Mouse (Mus musculus) embryo, embryonic 11.5 days (tissue): ENCODE data around the gene Kdm5a.

Source experiments
- DNase-seq: peaks from one replicate; pipeline ENCODE4 v3.0.0-alpha.2; 2012; ENCODE audit warnings: low read depth, low spot score

Kdm5a gene

GRCm38 (mm10) chr6:120471991-120472441, 108.1 kb downstream of the Kdm5a start:
- no peak for DNase-seq

GRCm38 (mm10) chr6:120472455-120473140, 108.7 kb downstream of the Kdm5a start:
- no peak for DNase-seq

GRCm38 (mm10) chr6:120473427-120473826, 109.5 kb downstream of the Kdm5a start:
- DNase-seq, result no peak

GRCm38 (mm10) chr6:120475288-120475687, 111.4 kb downstream of the Kdm5a start:
- DNase-seq, result no peak

GRCm38 (mm10) chr6:120479302-120479701, 115.4 kb downstream of the Kdm5a start:
- DNase-seq, result no peak

- DNase-seq, result no peak
Observed at GRCm38 (mm10) chr6:120480361-120480760, 116.4 kb downstream of the Kdm5a start.

GRCm38 (mm10) chr6:120481538-120481937, 117.6 kb downstream of the Kdm5a start:
- DNase-seq, result no peak

GRCm38 (mm10) chr6:120482021-120482420, 118.1 kb downstream of the Kdm5a start:
- DNase-seq, result no peak

- DNase-seq, result no peak
Observed at GRCm38 (mm10) chr6:120482756-120483155, 118.8 kb downstream of the Kdm5a start.

GRCm38 (mm10) chr6:120483211-120483626, 119.3 kb downstream of the Kdm5a start:
- DNase-seq, result no peak

GRCm38 (mm10) chr6:120485038-120485437, 121.1 kb downstream of the Kdm5a start:
- DNase-seq, result no peak

- DNase-seq, result no peak
Observed at GRCm38 (mm10) chr6:120486051-120486510, 122.2 kb downstream of the Kdm5a start.

- no peak for DNase-seq
Observed at GRCm38 (mm10) chr6:120488647-120489046, 124.7 kb downstream of the Kdm5a start.

GRCm38 (mm10) chr6:120489461-120489860, 125.5 kb downstream of the Kdm5a start:
- DNase-seq, result no peak

- DNase-seq, result no peak
Observed at GRCm38 (mm10) chr6:120491064-120491463, 127.1 kb downstream of the Kdm5a start.

GRCm38 (mm10) chr6:120491862-120492498, 128.1 kb downstream of the Kdm5a start:
- DNase-seq, result no peak

- DNase-seq, result no peak
Observed at GRCm38 (mm10) chr6:120492499-120493373, 128.8 kb downstream of the Kdm5a start.

- DNase-seq, result peak; percentile 68
Observed at GRCm38 (mm10) chr6:120493374-120494181, 129.7 kb downstream of the Kdm5a start, which contains the start of gene Tmem121b. Gene Tmem121b, minus strand, starts transcription at chr6:120493807.
